Mouse (Mus musculus): ENCODE results near the gene Srd5a2.

Gene Srd5a2

DNA sequence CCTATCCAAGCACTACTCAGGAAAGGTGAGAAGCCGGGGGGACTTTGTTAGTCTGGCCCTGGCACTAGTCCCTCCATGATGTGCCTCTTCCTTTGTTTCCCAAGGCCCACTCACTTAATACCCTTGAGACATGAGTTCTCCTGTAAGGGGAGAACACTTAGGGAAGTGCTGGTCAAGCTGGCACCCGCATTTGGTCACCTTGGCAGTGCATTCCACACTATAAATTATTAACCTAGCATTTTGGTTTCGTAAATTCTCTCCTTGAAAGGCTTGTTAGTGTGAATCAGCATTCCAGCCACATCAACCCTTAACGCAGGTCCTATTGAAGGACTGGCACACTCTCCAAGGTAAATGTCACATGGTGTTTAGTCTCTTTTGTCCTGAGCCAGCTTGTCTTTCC is 61.8 kb downstream of the Srd5a2 start:
- no peak for DNase-seq (ENCODE audit: low spot score)

- no peak for DNase-seq (ENCODE audit: low spot score)
Observed at GRCm38 (mm10) chr17:73984508-73984907, 63.2 kb downstream of the Srd5a2 start.

DNA sequence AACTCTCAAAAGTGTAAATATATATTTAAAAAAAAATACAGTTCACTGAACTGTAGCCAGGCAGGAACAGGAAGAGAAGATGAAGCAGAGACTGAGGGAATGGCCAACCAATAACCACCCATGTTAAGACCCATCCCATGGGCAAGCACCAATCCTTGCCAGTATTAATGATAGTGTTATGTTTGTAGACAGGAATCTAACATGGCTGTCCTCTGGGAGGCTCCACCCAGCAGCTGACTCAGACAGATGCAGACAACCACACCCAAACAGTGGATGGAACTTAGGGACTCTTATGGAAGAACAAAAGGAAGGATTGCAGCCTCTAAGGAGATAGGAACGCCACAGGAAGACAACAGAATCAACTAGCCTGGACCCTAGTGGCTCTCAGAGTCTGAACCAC is 64.8 kb downstream of the Srd5a2 start:
- DNase-seq (ENCODE audit: low spot score): no peak

DNA sequence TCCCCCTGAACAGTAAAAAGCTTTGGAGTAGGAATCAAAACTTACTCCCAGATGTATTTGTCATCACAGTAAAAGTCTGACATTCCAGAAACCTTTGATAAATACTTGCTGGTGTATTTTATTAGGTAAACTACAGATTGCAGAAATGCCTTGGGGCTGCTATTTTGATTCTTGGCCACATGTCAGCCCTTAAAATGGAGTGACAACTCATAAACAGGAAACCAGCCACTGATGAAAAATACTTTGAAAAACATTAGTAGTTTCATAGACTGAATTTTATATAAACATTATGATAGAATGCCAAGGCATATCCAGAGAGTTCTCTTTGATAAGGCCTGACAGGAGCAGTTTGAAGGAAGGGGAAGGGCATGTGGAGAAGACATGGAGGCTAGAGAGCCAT is 71.7 kb downstream of the Srd5a2 start:
- no peak for DNase-seq (ENCODE audit: low spot score)

DNA sequence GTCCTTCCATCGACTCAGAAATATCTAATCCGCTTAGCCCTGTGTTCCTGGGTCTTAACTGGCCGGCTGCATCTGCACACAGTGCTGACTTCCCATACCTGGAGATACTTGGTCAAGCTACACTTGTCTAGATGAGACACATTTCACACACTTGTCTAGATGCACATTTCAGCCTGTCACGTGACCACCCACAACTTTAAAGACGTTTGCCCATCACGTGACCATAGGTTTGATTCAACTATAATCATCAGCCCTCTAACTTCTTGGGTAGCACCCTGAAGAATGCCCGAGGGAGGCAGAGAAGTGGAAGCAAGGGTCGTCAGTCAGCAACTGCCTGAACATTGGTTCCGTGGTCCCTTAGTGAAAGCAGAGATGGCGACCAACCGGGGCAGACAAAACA is 75.1 kb downstream of the Srd5a2 start:
- no peak for DNase-seq (ENCODE audit: low spot score)

- DNase-seq (ENCODE audit: low spot score): no peak
Observed at GRCm38 (mm10) chr17:73971291-73971690, 76.4 kb downstream of the Srd5a2 start.

- DNase-seq (ENCODE audit: low spot score): peak; percentile 92
Observed at GRCm38 (mm10) chr17:73970361-73971027, 77.2 kb downstream of the Srd5a2 start.

Measured in adipocyte (in vitro differentiated cells).